Mouse (Mus musculus) ES-E14 (cell line): ENCODE results near the gene Lifr.

Source experiments
- HCFC1 ChIP-seq: IDR thresholded peaks from 2 replicates; pipeline ENCODE4 v1.6.1; 2012; ENCODE audit warnings: low read length, inconsistent platforms, borderline replicate concordance; ENCODE audit not compliant: insufficient read depth
- MAFK ChIP-seq: IDR thresholded peaks from 2 replicates; pipeline ENCODE4 v1.6.1; 2014; ENCODE audit warnings: mild to moderate bottlenecking, low read depth, low read length, inconsistent platforms; ENCODE audit not compliant: insufficient read depth
- ZC3H11A ChIP-seq: IDR thresholded peaks from 2 replicates; pipeline ENCODE4 v1.6.1; 2012; ENCODE audit warnings: low read depth, mild to moderate bottlenecking, inconsistent platforms, low read length, borderline replicate concordance
- ZNF384 ChIP-seq: IDR thresholded peaks from 2 replicates; pipeline ENCODE4 v1.6.1; 2012; ENCODE audit warnings: low read depth, low read length, inconsistent platforms

GRCm38 (mm10) chr15:7062698-7063009, 27.8 kb upstream of the Lifr start:
- TF ChIP-seq ZNF384 (no peak), MAFK (no peak), HCFC1 (no peak), ZC3H11A (no peak)
